Mouse (Mus musculus): ENCODE measurements around the gene Tomm40l. TPM values are rescaled to one million over a fixed set of nuclear protein-coding genes. Genes with fewer than 3 reads are reported as not detected.

Gene Tomm40l
- polyA plus RNA-seq, 1 experiment from 2014 or later, result 32.2 TPM

GRCm38 (mm10) chr1:171213801-171214496 is 8.4 kb downstream of the Tomm40l start, which contains the start of gene Nr1i3:
TSS of gene Nr1i3 (plus strand) at chr1:171213970.
- peaks cover 12% of the 10 kb centered on the region for H3K36me3 ChIP-seq
- no peaks in the 10 kb centered on the region for H3K9me3 ChIP-seq (replicated peaks)
- no peak within 1 kb of the TSS for H3K4me3 ChIP-seq
- H3K4me1 ChIP-seq, result peaks cover 9% of the 10 kb centered on the region; the same call in 1 of the 2 replicates
- no peak for DNase-seq (ENCODE audit: low spot score)
- no peaks in the 10 kb centered on the region for H3K27me3 ChIP-seq (ENCODE audit: low read depth, poor library complexity, severe bottlenecking)
- H3K27ac ChIP-seq (replicated peaks), result 0 out of 2 replicates have a peak within 1 kb of the TSS, but pooled peaks have one; percentile 17
- WGBS, result 72% methylated on average over 10 of the region's 10 CpGs

GRCm38 (mm10) chr1:171212854-171213253 is 9.5 kb downstream of the Tomm40l start:
- peaks cover 9% of the 10 kb centered on the region; the same call in 1 of the 2 replicates for H3K4me1 ChIP-seq
- no peak for DNase-seq (ENCODE audit: low spot score)
- H3K27me3 ChIP-seq (ENCODE audit: low read depth, poor library complexity, severe bottlenecking), result no peaks in the 10 kb centered on the region
- H3K36me3 ChIP-seq, result 0 out of 2 replicates have a peak, but pooled peaks cover 2% of the 10 kb centered on the region
- no peak overlapping the region for H3K27ac ChIP-seq (replicated peaks)
- WGBS, result 48% methylated on average over 3 of the region's 3 CpGs
- no peaks in the 10 kb centered on the region for H3K9me3 ChIP-seq (replicated peaks)
- H3K4me3 ChIP-seq, result no peak overlapping the region

GRCm38 (mm10) chr1:171209409-171209808 is 12.9 kb downstream of the Tomm40l start:
- H3K36me3 ChIP-seq, result no peaks in the 10 kb centered on the region
- no peaks in the 10 kb centered on the region for H3K9me3 ChIP-seq (replicated peaks)
- H3K4me3 ChIP-seq, result no peak overlapping the region
- no peak for DNase-seq (ENCODE audit: low spot score)
- no peak overlapping the region for H3K27ac ChIP-seq (replicated peaks)
- 28% methylated on average over 4 of the region's 4 CpGs for WGBS
- H3K4me1 ChIP-seq, result peaks cover 9% of the 10 kb centered on the region; the same call in 1 of the 2 replicates
- H3K27me3 ChIP-seq (ENCODE audit: low read depth, poor library complexity, severe bottlenecking), result no peaks in the 10 kb centered on the region

- no peaks in the 10 kb centered on the region for H3K27me3 ChIP-seq (ENCODE audit: low read depth, poor library complexity, severe bottlenecking)
- H3K9me3 ChIP-seq (replicated peaks), result no peaks in the 10 kb centered on the region
- no peak overlapping the region for H3K27ac ChIP-seq (replicated peaks)
- no peaks in the 10 kb centered on the region for H3K36me3 ChIP-seq
- DNase-seq (ENCODE audit: low spot score), result no peak
- no peak overlapping the region for H3K4me3 ChIP-seq
- H3K4me1 ChIP-seq, result 0 out of 2 replicates have a peak, but pooled peaks cover 5% of the 10 kb centered on the region
- WGBS, result 82% methylated on average over 6 of the region's 6 CpGs
Observed at GRCm38 (mm10) chr1:171205704-171206493, 16.4 kb downstream of the Tomm40l start.

- 82% methylated on average over 7 of the region's 7 CpGs for WGBS
- Histone ChIP-seq H3K27me3 (ENCODE audit: low read depth, poor library complexity, severe bottlenecking) (no peaks in the 10 kb centered on the region), H3K4me3 (no peak overlapping the region), H3K4me1 (0 out of 2 replicates have a peak, but pooled peaks cover 5% of the 10 kb centered on the region), H3K36me3 (no peaks in the 10 kb centered on the region), H3K9me3 (replicated peaks) (no peaks in the 10 kb centered on the region), H3K27ac (replicated peaks) (no peak overlapping the region)
- no peak for DNase-seq (ENCODE audit: low spot score)
Observed at GRCm38 (mm10) chr1:171204249-171204644, 18.1 kb downstream of the Tomm40l start.

- DNase-seq (ENCODE audit: low spot score), result no peak
- H3K4me1 ChIP-seq, result 0 out of 2 replicates have a peak, but pooled peaks cover 5% of the 10 kb centered on the region
- H3K9me3 ChIP-seq (replicated peaks), result no peaks in the 10 kb centered on the region
- H3K36me3 ChIP-seq, result no peaks in the 10 kb centered on the region
- 59% methylated on average over 11 of the region's 11 CpGs for WGBS
- H3K27me3 ChIP-seq (ENCODE audit: low read depth, poor library complexity, severe bottlenecking), result peaks cover 4% of the 10 kb centered on the region
- H3K4me3 ChIP-seq, result no peak overlapping the region
- no peak overlapping the region for H3K27ac ChIP-seq (replicated peaks)
Observed at GRCm38 (mm10) chr1:171203471-171204248, 18.7 kb downstream of the Tomm40l start.

- Histone ChIP-seq H3K27ac (replicated peaks) (no peak overlapping the region), H3K27me3 (ENCODE audit: low read depth, poor library complexity, severe bottlenecking) (peaks cover 31% of the 10 kb centered on the region), H3K9me3 (replicated peaks) (no peaks in the 10 kb centered on the region), H3K4me3 (no peak overlapping the region), H3K4me1 (peaks cover 12% of the 10 kb centered on the region), H3K36me3 (no peaks in the 10 kb centered on the region)
- WGBS, result 90% methylated on average over 1 of the region's 1 CpGs
- DNase-seq (ENCODE audit: low spot score), result no peak
Observed at GRCm38 (mm10) chr1:171200769-171201168, 21.5 kb downstream of the Tomm40l start.

- peaks cover 43% of the 10 kb centered on the region for H3K27me3 ChIP-seq (ENCODE audit: low read depth, poor library complexity, severe bottlenecking)
- H3K4me3 ChIP-seq, result no peak overlapping the region
- H3K27ac ChIP-seq (replicated peaks), result no peak overlapping the region
- H3K36me3 ChIP-seq, result no peaks in the 10 kb centered on the region
- H3K4me1 ChIP-seq, result peaks cover 24% of the 10 kb centered on the region
- no peaks in the 10 kb centered on the region for H3K9me3 ChIP-seq (replicated peaks)
- 74% methylated on average over 1 of the region's 1 CpGs for WGBS
- no peak for DNase-seq (ENCODE audit: low spot score)
Observed at GRCm38 (mm10) chr1:171199532-171199931, 22.8 kb downstream of the Tomm40l start.

GRCm38 (mm10) chr1:171195887-171196397 is 26.4 kb downstream of the Tomm40l start, which contains the start of gene Pcp4l1:
TSS of gene Pcp4l1 (minus strand) at chr1:171196268.
- Histone ChIP-seq H3K27me3 (ENCODE audit: low read depth, poor library complexity, severe bottlenecking) (peaks cover 79% of the 10 kb centered on the region), H3K4me3 (peak within 1 kb of the TSS; percentile 81), H3K27ac (replicated peaks) (peak within 1 kb of the TSS; percentile 73), H3K9me3 (replicated peaks) (no peaks in the 10 kb centered on the region), H3K36me3 (no peaks in the 10 kb centered on the region), H3K4me1 (peaks cover 44% of the 10 kb centered on the region)
- DNase-seq (ENCODE audit: low spot score), result peak; percentile 83
- WGBS, result under 1% methylated on average over 33 of the region's 33 CpGs

- DNase-seq (ENCODE audit: low spot score), result peak; percentile 22
- Histone ChIP-seq H3K27me3 (ENCODE audit: low read depth, poor library complexity, severe bottlenecking) (peaks cover 86% of the 10 kb centered on the region), H3K27ac (replicated peaks) (peak overlapping the region; percentile 73), H3K4me1 (peaks cover 44% of the 10 kb centered on the region), H3K36me3 (no peaks in the 10 kb centered on the region), H3K9me3 (replicated peaks) (no peaks in the 10 kb centered on the region), H3K4me3 (peak overlapping the region; percentile 81)
- 5% methylated on average over 20 of the region's 20 CpGs for WGBS
Observed at GRCm38 (mm10) chr1:171195046-171195822, 27.1 kb downstream of the Tomm40l start.

GRCm38 (mm10) chr1:171193911-171194830 is 28.1 kb downstream of the Tomm40l start:
- Histone ChIP-seq H3K27me3 (ENCODE audit: low read depth, poor library complexity, severe bottlenecking) (peaks cover 93% of the 10 kb centered on the region), H3K9me3 (replicated peaks) (no peaks in the 10 kb centered on the region), H3K4me3 (peak overlapping the region; percentile 81), H3K4me1 (peaks cover 53% of the 10 kb centered on the region), H3K27ac (replicated peaks) (peak overlapping the region; percentile 78), H3K36me3 (no peaks in the 10 kb centered on the region)
- WGBS, result 29% methylated on average over 11 of the region's 11 CpGs
- peak; percentile 35 for DNase-seq (ENCODE audit: low spot score)
